Mouse (Mus musculus) liver, embryonic 13.5 days (tissue): ENCODE measurements around the gene Tnnt3. TPM values are rescaled to one million over a fixed set of nuclear protein-coding genes. Genes with fewer than 3 reads are reported as not detected.

Experiments used
- ATAC-seq: fragments of 200-750 bp; cut with Nextera tagmentation; 2 replicates; pipeline ENCODE4 v1.8.0; 2017; ENCODE audit warnings: low read depth, mild to moderate bottlenecking, moderate number of reproducible peaks, moderate library complexity
- DNase-seq: peaks from one replicate; pipeline ENCODE4 v3.0.0; 2022
- H3K27ac ChIP-seq: fragments of 300-500 bp; sonication (generic); 2 replicates; pipeline ENCODE4 v1.5.1; 2015; ENCODE audit warnings: moderate library complexity, mild to moderate bottlenecking, inconsistent platforms
- H3K27me3 ChIP-seq: fragments of 300-500 bp; sonication (generic); 2 replicates; pipeline ENCODE4 v1.6.1; 2015; ENCODE audit warnings: mild to moderate bottlenecking, inconsistent platforms
- H3K36me3 ChIP-seq: fragments of 300-500 bp; sonication (generic); 2 replicates; pipeline ENCODE4 v1.6.1; 2015; ENCODE audit warnings: mild to moderate bottlenecking, inconsistent platforms
- H3K4me1 ChIP-seq: fragments of 300-500 bp; sonication (generic); replicated peaks from 2 replicates; pipeline ENCODE4 v1.6.1; 2015; ENCODE audit warnings: inconsistent platforms
- H3K4me2 ChIP-seq: fragments of 300-500 bp; sonication (generic); 2 replicates; pipeline ENCODE4 v1.6.1; 2015; ENCODE audit warnings: inconsistent platforms, mild to moderate bottlenecking, moderate library complexity
- H3K4me3 ChIP-seq: fragments of 300-500 bp; sonication (generic); replicated peaks from 2 replicates; pipeline ENCODE4 v1.5.1; 2015; ENCODE audit warnings: mild to moderate bottlenecking, inconsistent platforms
- H3K9ac ChIP-seq: fragments of 300-500 bp; sonication (generic); 2 replicates; pipeline ENCODE4 v1.6.1; 2015; ENCODE audit warnings: mild to moderate bottlenecking, inconsistent platforms
- H3K9me3 ChIP-seq: fragments of 300-500 bp; sonication (generic); replicated peaks from 2 replicates; pipeline ENCODE4 v1.6.1; 2016; ENCODE audit warnings: inconsistent platforms
- WGBS: fragments of 180-500 bp; shearing (Covaris S2); methylation state at CpG from one replicate; pipeline ENCODE4 v1.1.7; 2015; ENCODE audit not compliant: insufficient replicate concordance; 5-methylcytosine and 5-hydroxymethylcytosine counted together
- polyA plus RNA-seq: library from polyadenylated mRNA; unstranded; fragments of >200 nt; fragmentation: Nextera tagmentation; extraction: Ambion mirVana; gene quantifications from 2 replicates; pipeline ENCODE4 v1.2.1, GENCODE M21; 2015

Tnnt3 gene
- polyA plus RNA-seq, 1 experiment from 2014 or later, result 2.6 TPM

DNA sequence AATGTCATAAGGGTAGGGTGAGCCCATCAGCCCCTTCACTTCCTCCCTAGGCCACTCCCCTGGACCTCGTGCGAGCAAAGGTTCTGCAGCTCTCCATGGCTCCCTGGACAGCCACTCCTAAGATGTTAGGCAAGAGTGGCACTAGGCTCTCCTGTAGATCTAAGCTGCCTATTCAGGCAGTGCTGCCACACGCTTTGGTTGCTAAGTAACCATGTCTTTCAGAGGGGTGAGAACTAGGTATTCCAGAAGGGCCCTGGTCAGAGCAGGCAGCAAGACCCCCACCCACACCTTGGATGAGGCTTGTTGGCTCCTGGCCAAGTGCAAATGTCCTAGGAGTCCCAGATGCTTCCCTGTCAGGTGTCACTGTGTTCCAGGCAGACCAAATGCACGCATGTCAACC, 7.9 kb downstream of the Tnnt3 start:
- no peak overlapping the region for H3K4me2 ChIP-seq
- no peaks in the 10 kb centered on the region for H3K9me3 ChIP-seq
- H3K27me3 ChIP-seq, result peaks cover 11% of the 10 kb centered on the region; the same call in 1 of the 2 replicates
- H3K4me3 ChIP-seq, result no peak overlapping the region
- H3K36me3 ChIP-seq, result no peaks in the 10 kb centered on the region
- ATAC-seq (no peak), DNase-seq (no peak)
- no peak overlapping the region for H3K9ac ChIP-seq
- no peak overlapping the region for H3K27ac ChIP-seq
- H3K4me1 ChIP-seq, result peaks cover 3% of the 10 kb centered on the region; the same call in 1 of the 2 replicates
- 45% methylated on average over 4 of the region's 4 CpGs for WGBS

DNA sequence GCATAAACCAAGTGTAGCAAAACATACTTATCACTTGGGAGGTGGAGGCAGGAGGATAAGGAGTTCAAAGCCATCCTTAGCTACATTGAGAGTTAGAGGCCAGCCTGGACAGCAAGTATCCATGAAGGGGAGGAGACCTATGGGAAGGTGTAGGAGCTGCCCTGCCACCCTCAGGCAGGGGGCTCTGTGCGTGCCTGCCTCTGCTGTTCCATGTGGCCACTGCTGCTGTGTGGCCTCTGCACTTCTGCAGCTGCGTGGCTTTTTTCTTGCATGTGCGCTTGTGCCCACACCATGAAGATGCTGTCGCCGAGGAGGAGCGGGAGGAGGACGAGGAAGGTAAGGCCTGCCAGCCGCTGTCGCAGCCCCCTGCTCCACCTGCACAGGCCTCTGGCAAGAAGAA, 8.8 kb downstream of the Tnnt3 start:
- Histone ChIP-seq H3K4me2 (no peak overlapping the region), H3K27ac (no peak overlapping the region), H3K4me3 (no peak overlapping the region), H3K9ac (no peak overlapping the region), H3K36me3 (no peaks in the 10 kb centered on the region), H3K4me1 (peaks cover 3% of the 10 kb centered on the region; the same call in 1 of the 2 replicates), H3K9me3 (no peaks in the 10 kb centered on the region), H3K27me3 (peaks cover 11% of the 10 kb centered on the region; the same call in 1 of the 2 replicates)
- no peak for DNase-seq
- 86% methylated on average over 9 of the region's 9 CpGs for WGBS
- ATAC-seq, result no peak

DNA sequence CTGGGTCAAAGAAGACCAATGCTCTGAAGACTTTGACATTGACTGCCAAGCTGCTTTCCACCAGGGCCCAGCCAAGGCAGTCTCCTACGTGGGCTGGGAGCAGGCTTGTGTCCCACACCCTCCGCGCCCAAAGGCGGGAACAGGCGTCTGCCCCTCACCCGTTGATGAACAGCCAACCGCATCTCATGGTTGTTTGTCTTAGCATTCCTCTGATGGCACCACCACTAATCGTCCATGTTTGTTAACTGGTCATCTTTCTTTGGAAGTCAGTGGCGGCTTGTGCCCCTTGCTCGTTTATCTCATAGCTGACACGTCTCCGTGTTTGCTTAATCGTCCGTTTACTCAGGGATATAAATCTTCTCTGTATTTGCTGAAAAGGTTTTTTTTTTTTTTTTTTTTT, 10.9 kb downstream of the Tnnt3 start:
- H3K36me3 ChIP-seq, result no peaks in the 10 kb centered on the region
- H3K4me1 ChIP-seq, result peaks cover 3% of the 10 kb centered on the region; the same call in 1 of the 2 replicates
- ATAC-seq (no peak), DNase-seq (no peak)
- H3K4me2 ChIP-seq, result no peak overlapping the region
- WGBS, result 71% methylated on average over 14 of the region's 14 CpGs
- H3K9me3 ChIP-seq, result no peaks in the 10 kb centered on the region
- H3K27me3 ChIP-seq, result 0 out of 2 replicates have a peak, but pooled peaks cover 7% of the 10 kb centered on the region
- no peak overlapping the region for H3K9ac ChIP-seq
- H3K27ac ChIP-seq, result no peak overlapping the region
- H3K4me3 ChIP-seq, result no peak overlapping the region

DNA sequence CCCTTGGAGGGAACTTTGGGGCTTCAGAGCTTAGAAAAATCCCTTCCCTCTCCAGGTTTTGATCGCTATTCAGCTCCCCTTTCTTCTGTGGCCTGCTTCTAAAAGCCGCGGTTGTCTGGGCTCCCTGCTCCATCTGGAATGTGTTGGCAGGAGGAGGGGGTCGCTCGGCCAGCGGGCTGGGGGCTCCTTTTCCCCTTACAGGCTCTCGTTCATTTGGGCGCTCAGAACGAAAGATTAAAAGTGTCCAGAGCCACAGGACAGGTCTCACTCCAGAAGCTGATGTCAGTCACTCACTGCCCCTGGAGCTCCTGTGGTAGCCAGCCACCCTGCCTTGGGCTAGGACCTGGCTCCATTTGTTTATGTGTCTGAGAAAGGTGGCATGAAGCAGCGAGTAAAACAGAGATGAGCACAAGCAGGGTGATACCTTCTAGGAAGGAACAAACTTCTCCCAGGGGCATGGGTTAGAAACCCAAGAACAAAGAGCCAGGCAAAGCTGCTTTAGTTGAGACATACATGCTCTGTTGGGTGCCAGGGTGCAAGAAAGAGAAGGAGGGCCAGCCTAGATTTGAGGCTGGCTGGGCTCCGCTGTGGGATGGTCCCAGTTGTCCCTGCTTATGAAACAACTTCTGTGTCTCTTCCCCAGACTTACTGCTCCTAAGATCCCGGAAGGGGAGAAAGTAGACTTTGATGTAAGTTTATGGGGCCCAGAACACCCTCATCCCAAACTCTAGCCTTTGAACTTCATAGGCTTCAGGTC, 11.6 kb downstream of the Tnnt3 start:
- ATAC-seq (no peak), DNase-seq (no peak)
- Histone ChIP-seq H3K4me1 (peaks cover 3% of the 10 kb centered on the region; the same call in 1 of the 2 replicates), H3K36me3 (no peaks in the 10 kb centered on the region), H3K27me3 (0 out of 2 replicates have a peak, but pooled peaks cover 7% of the 10 kb centered on the region), H3K4me3 (no peak overlapping the region), H3K27ac (no peak overlapping the region), H3K4me2 (no peak overlapping the region), H3K9me3 (no peaks in the 10 kb centered on the region), H3K9ac (no peak overlapping the region)
- WGBS, result 33% methylated on average over 12 of the region's 12 CpGs

DNA sequence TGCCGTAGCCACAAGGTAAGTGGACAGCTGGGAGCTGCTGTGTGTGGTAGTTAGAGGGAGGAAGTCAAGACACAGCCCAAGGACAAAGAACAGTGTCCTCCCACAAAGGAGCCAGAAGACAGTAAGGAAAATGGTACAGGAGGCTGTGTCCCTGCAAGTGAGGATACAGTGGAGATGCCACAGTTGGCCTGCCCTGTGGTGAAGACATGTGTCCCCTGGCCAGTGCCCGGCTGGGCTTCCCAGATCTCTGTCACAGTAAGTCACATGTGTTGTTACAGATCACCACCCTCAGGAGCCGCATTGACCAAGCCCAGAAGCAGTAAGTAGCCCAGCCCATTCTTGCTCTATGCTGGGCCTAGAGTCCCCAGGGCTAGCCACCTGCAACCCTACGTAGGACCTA, 15.4 kb downstream of the Tnnt3 start:
- Histone ChIP-seq H3K9me3 (no peaks in the 10 kb centered on the region), H3K9ac (no peak overlapping the region), H3K27ac (no peak overlapping the region), H3K27me3 (0 out of 2 replicates have a peak, but pooled peaks cover 7% of the 10 kb centered on the region), H3K4me1 (no peaks in the 10 kb centered on the region; the same call in 1 of the 2 replicates), H3K36me3 (no peaks in the 10 kb centered on the region), H3K4me3 (no peak overlapping the region), H3K4me2 (no peak overlapping the region)
- 59% methylated on average over 4 of the region's 4 CpGs for WGBS
- DNase-seq (no peak), ATAC-seq (no peak)

DNA sequence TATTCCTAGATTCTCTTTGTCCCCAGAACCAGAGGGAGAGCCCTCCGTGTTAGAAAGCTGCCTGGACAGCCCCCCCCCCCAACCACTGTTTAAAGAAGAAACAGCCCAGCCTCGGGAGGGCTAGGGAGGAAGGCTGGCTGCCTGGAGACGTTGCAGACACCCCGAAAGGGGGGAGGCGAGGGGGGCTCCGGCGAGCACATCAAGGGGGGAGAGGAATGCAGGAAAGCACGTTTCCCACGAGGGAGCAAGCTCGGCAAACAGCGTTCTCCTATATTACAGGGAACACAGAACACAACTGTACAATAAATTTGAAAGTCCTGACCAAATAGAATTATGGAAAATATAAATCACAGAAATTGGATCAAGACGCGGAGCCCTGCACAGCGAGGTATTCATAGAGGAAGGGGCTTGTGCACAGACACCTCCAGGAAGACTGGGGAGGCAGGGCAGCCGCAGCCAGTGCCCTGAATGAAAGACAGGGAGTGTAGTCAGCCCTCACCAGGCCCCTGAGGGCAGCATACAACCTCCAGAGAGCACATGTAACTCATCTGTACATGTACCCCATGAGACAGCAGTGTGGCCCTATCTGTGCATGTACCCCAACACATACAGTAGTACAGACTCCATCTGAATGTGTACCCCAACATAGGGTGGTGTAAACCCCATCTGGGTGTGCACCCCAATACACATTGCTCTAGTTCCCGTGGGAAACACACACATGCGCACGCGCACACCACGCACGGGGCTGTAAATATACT, 17.8 kb downstream of the Tnnt3 start:
- Histone ChIP-seq H3K4me1 (no peaks in the 10 kb centered on the region), H3K9ac (no peak overlapping the region), H3K27ac (peak overlapping the region; percentile 23; the same call in 1 of the 2 replicates), H3K4me3 (no peak overlapping the region), H3K9me3 (no peaks in the 10 kb centered on the region), H3K36me3 (no peaks in the 10 kb centered on the region), H3K27me3 (0 out of 2 replicates have a peak, but pooled peaks cover 2% of the 10 kb centered on the region), H3K4me2 (no peak overlapping the region)
- no peak for ATAC-seq
- DNase-seq, result no peak
- WGBS, result 54% methylated on average over 21 of the region's 21 CpGs

DNA sequence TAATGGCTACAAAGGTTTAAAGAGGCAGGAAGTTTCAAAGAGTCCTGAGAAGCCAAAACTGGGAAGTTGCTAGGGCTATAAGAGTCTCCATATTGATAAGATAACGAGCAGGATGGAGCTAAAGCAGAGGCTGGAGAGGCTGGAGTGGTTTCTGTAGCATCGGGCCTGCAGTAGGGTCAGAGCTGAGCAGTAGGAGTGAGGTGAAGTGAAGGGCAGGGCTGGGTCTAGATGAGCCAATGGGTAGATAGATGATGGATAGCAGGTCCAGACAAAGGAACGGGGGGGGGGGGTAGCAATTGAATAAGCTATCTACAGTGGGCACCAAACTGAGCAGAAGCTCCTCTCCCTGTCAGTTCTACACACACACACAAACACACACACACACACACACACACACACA, 18.9 kb downstream of the Tnnt3 start:
- DNase-seq, result no peak
- H3K4me1 ChIP-seq, result 0 out of 2 replicates have a peak, but pooled peaks cover under 1% of the 10 kb centered on the region
- H3K4me3 ChIP-seq, result no peak overlapping the region
- no peaks in the 10 kb centered on the region for H3K9me3 ChIP-seq
- H3K27me3 ChIP-seq, result 0 out of 2 replicates have a peak, but pooled peaks cover 2% of the 10 kb centered on the region
- no peak overlapping the region for H3K27ac ChIP-seq
- ATAC-seq, result no peak
- no peak overlapping the region for H3K4me2 ChIP-seq
- H3K36me3 ChIP-seq, result no peaks in the 10 kb centered on the region
- 24% methylated on average over 3 of the region's 3 CpGs for WGBS
- H3K9ac ChIP-seq, result no peak overlapping the region

DNA sequence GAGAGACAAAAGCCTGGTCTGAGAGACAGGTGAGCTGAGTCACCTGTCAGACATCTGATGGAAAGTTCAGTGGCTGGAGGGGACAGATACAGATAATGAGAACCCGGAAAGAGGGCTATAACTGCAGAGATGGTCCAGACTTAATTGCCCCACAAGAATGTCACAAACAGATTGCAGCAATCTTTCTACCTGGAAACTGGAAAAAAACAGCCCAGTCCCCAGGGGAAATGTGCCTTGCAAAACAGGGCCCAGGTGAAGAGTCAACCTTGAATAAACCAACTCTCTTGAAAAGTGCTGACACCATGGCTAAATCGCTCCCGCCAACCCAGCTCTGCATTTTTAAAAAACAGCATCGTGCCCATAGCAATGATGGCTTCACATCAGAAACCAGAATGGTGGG, 21.7 kb downstream of the Tnnt3 start:
- Histone ChIP-seq H3K9ac (no peak overlapping the region), H3K27ac (no peak overlapping the region), H3K27me3 (0 out of 2 replicates have a peak, but pooled peaks cover 2% of the 10 kb centered on the region), H3K36me3 (no peaks in the 10 kb centered on the region), H3K4me2 (no peak overlapping the region), H3K4me1 (peaks cover 20% of the 10 kb centered on the region), H3K9me3 (no peaks in the 10 kb centered on the region), H3K4me3 (no peak overlapping the region)
- no peak for DNase-seq
- 61% methylated on average over 4 of the region's 4 CpGs for WGBS
- ATAC-seq, result no peak

DNA sequence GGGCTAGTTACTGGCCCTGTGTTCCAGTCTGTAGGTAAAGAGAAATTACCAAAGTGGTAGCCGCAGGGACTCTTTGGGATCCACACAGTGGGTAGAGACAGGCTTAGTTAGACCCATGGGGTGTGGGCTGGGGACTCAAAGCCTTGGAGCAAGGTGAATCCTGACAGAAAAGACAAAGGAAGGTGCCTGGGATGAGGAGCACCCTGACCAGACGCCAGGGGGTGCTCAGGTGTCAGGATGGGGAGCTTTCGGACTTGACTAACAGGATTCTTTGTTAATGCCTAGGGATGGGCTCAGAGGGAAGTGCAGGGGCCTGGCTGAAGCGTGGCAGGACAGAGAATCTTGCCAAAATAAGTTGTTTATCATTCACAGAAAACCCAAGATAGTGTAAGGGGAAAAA, 23.7 kb downstream of the Tnnt3 start:
- peak; percentile 32 for DNase-seq
- peaks cover 36% of the 10 kb centered on the region for H3K4me1 ChIP-seq

DNA sequence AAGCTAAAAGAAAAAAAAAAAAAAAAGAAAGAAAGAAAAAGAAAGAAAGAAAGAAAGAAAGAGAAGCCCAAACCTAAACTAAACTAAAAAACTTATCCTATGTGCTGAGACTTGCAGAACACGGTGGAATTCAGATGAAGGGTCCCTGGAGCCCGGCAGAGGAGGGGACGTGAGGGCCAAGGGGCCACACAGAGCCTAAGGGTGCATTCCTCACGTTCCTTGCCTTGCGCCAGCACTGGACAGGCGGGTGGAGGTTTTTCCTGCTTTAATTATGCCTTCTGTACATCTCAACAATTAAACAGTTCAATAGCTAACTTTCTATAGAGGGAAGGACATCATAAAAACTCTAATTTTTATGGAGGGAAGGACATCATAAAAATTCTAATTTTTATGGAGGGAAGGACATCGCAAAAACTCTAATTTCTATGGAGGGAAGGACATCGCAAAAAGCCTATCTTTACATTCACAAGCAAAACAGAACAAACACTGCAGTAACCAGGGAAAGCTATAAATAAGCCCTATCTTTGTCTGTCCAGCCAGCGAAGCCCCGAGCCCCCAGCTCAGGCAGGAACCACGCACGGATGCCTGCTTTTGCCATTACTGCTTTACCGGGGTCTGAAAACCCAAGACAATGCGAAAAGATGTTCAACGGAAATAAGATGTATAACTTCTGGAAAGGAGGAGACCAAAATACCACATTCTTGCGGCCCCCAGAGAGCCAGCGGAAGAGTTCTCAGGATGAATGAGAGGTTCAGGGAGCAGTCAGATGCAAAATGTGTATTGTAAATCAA, 24.8 kb downstream of the Tnnt3 start:
- Histone ChIP-seq H3K4me2 (no peak overlapping the region), H3K9me3 (no peaks in the 10 kb centered on the region), H3K36me3 (no peaks in the 10 kb centered on the region), H3K9ac (no peak overlapping the region), H3K4me3 (no peak overlapping the region), H3K27me3 (0 out of 2 replicates have a peak, but pooled peaks cover 5% of the 10 kb centered on the region), H3K27ac (peak overlapping the region; percentile 21; the same call in 1 of the 2 replicates), H3K4me1 (peaks cover 43% of the 10 kb centered on the region)
- ATAC-seq (no peak), DNase-seq (no peak)
- 42% methylated on average over 17 of the region's 17 CpGs for WGBS

More for the DNA sequence above, 23.7 kb downstream of the Tnnt3 start:
- Histone ChIP-seq H3K4me2 (no peak overlapping the region), H3K9ac (no peak overlapping the region), H3K4me3 (no peak overlapping the region), H3K36me3 (no peaks in the 10 kb centered on the region), H3K27me3 (0 out of 2 replicates have a peak, but pooled peaks cover 3% of the 10 kb centered on the region), H3K27ac (no peak overlapping the region), H3K9me3 (no peaks in the 10 kb centered on the region)
- no peak for ATAC-seq
- WGBS, result 24% methylated on average over 4 of the region's 4 CpGs
